Mouse (Mus musculus) liver, embryonic 14.5 days (tissue): Measurements from ENCODE around the gene Rapgef1.

Source experiments
- CTCF ChIP-seq: IDR thresholded peaks from 2 replicates; pipeline ENCODE4 v1.5.1; 2016; ENCODE audit warnings: antibody characterized with exemption, low read depth, control low read depth
- EP300 ChIP-seq: IDR thresholded peaks from 2 replicates; pipeline ENCODE4 v1.6.1; 2016; ENCODE audit warnings: antibody characterized with exemption, low read depth

DNA sequence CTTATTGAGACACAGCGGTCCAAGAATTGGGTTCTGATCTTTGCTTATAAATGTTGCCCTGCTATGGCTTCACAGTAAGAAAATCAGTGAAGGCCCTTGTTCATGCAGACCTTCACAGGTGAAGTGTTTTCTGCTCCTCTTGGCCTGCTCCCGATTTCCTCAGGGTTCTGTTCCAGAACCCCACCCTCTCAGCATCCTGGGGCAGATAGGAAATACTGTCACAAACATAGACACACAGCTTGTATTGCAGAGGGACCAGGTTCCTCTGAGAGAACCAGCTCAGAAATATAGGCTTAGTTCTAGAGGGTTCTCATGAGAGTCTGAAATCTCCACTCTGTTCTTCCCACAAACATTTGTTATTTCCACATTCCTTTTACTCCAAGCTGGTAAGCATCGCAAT, 14.3 kb downstream of the Rapgef1 start:
- TF ChIP-seq CTCF (no peak), EP300 (no peak)
